Mouse (Mus musculus) midbrain, embryonic 11.5 days (tissue): ENCODE results near the gene Rnf145. TPM values are rescaled to one million over a fixed set of nuclear protein-coding genes. Genes with fewer than 3 reads are reported as not detected.

ENCODE experiments used
- ATAC-seq: fragments of 200-750 bp; cut with Nextera tagmentation; 2 replicates; pipeline ENCODE4 v1.8.0; 2017; ENCODE audit warnings: moderate TSS enrichment, moderate library complexity; ENCODE audit not compliant: low FRiP score
- DNase-seq: peaks from one replicate; pipeline ENCODE4 v3.0.0; 2015; ENCODE audit warnings: low spot score; ENCODE audit errors: missing footprints
- H3K27ac ChIP-seq: fragments of 300-500 bp; sonication (generic); 2 replicates; pipeline ENCODE4 v1.5.1; 2014; ENCODE audit warnings: low read depth, low read length
- H3K27me3 ChIP-seq: fragments of 300-500 bp; sonication (generic); 2 replicates; pipeline ENCODE4 v1.6.1; 2014; ENCODE audit warnings: mild to moderate bottlenecking, low read length, moderate library complexity, mixed read lengths; ENCODE audit not compliant: control insufficient read depth, insufficient read depth
- H3K36me3 ChIP-seq: fragments of 300-500 bp; sonication (generic); 2 replicates; pipeline ENCODE4 v1.6.1; 2014; ENCODE audit warnings: mild to moderate bottlenecking, low read length, moderate library complexity, mixed read lengths; ENCODE audit not compliant: control insufficient read depth, insufficient read depth
- H3K4me1 ChIP-seq: fragments of 300-500 bp; sonication (generic); 2 replicates; pipeline ENCODE4 v1.6.1; 2014; ENCODE audit warnings: low read length; ENCODE audit not compliant: control insufficient read depth, insufficient read depth
- H3K4me2 ChIP-seq: fragments of 300-500 bp; sonication (generic); 2 replicates; pipeline ENCODE4 v1.6.1; 2014; ENCODE audit warnings: mild to moderate bottlenecking, moderate library complexity
- H3K4me3 ChIP-seq: fragments of 300-500 bp; sonication (generic); 2 replicates; pipeline ENCODE4 v1.5.1; 2014; ENCODE audit warnings: low read depth, low read length
- H3K9ac ChIP-seq: fragments of 300-500 bp; sonication (generic); 2 replicates; pipeline ENCODE4 v1.6.1; 2014; ENCODE audit warnings: low read length
- H3K9me3 ChIP-seq: fragments of 300-500 bp; sonication (generic); 2 replicates; pipeline ENCODE4 v1.6.1; 2016; ENCODE audit warnings: low read length; ENCODE audit not compliant: control insufficient read depth
- WGBS: fragments of 180-500 bp; shearing (Covaris S2); extraction: QIAGEN DNeasy Blood & Tissue Kit; methylation state at CpG from one replicate; pipeline ENCODE4 v1.1.7; 2014; 5-methylcytosine and 5-hydroxymethylcytosine counted together
- polyA plus RNA-seq: library from polyadenylated mRNA; unstranded; fragments of >200 nt; fragmentation: Nextera tagmentation; extraction: Ambion mirVana; gene quantifications from 2 replicates; pipeline ENCODE4 v1.2.1, GENCODE M21; 2014

Gene Rnf145
- polyA plus RNA-seq, 1 experiment from 2014 or later = 154 TPM

DNA sequence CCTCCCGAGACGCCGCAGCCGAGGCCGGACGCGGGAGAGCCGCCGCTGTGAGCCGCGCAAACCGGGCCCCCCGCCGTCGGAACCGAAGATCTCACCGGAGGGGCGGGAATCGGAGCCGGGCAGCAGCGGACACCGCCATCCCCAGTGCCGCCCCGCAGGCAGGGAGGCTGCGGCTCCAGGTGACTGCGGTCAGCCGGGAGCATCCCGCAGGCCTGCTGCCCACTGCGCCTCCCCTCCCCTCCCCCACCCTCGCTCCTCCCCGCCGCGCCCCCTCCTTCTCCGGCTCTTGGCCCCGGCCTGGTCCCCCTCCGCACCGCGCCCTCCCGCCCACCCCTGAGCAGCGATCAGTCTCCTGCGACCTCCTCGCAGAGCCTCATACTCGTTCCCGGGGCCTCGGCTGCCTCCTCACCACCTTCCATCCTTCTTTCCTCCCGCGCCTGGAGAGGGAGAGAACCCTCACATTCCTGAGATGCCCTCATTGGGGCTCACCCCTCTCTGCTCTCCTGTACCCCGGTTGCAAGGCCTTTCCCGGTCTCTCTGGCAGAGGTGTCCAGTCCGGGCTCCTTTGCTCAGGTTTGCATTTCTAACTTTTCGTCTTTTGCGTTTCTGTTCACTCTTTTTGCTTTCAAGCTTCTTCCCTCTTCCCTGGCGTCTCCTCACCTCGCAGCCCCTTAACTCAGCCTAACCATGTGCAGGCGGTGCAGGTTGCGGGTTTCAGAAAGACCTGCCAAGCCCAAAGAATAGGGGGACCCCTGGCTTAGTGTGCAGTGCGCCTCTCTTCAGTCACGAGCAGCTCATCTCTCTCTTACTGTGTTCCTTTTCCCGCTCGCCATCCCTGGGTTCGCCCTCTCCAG, 559 bp downstream of the Rnf145 start:
- peak; percentile 97 for DNase-seq
- ATAC-seq = peak; percentile 75

DNA sequence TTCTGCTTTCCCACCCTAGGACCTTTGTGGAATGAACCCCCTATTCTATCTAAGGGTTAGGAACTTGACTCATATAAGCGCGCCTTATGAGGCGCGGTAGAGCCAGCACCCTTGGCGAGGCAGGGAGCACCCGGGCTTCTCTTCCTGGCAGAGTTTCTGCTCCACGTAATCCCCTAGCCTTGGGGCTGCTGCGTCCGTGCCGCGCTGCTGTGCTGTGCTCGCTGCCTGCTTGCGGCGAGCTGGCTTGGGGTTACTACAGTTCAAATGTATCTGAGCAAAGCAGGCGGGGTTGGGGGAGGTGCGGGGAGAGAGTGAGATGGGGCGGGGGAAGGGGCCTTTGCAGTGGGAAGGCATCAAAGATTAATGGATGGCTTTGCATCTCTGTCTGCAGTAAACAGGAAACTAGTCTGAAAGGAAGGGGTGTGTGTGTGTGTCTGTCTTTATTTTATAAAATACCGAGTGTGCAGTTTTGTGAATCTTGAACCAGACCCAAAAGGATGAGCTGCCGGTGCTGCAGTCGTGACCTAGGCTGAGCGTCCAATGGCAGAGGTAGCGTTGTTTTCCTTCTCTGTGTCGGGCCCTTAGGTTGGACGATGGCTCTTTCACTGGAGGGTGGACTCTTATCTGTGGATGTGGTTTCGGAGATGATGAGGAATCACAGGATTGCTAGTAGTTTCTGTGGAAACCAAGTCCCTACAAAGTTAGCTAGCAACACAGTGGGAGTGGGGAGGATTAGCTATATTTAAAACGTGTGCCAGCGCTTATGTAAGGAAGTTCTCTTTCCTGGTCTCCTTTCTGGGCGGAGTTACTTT, 1.4 kb downstream of the Rnf145 start:
- no peaks in the 10 kb centered on the region for H3K27me3 ChIP-seq
- H3K9me3 ChIP-seq = no peaks in the 10 kb centered on the region
- ATAC-seq (peak; percentile 92), DNase-seq (peak; percentile 97)
- peaks cover 5% of the 10 kb centered on the region for H3K36me3 ChIP-seq
- H3K9ac ChIP-seq = peak overlapping the region; percentile 96
- H3K4me3 ChIP-seq = peak overlapping the region; percentile 94
- peaks cover 20% of the 10 kb centered on the region for H3K4me1 ChIP-seq
- H3K4me2 ChIP-seq = peak overlapping the region; percentile 64
- H3K27ac ChIP-seq = peak overlapping the region; percentile 94
- under 1% methylated on average over 28 of the region's 28 CpGs for WGBS

More for the DNA sequence above, 559 bp downstream of the Rnf145 start:
- Histone ChIP-seq H3K9me3 (no peaks in the 10 kb centered on the region), H3K4me1 (peaks cover 20% of the 10 kb centered on the region), H3K4me3 (peak overlapping the region; percentile 94), H3K4me2 (peak overlapping the region; percentile 64), H3K9ac (peak overlapping the region; percentile 96), H3K27me3 (no peaks in the 10 kb centered on the region), H3K36me3 (no peaks in the 10 kb centered on the region), H3K27ac (peak overlapping the region; percentile 94)
- WGBS = 1% methylated on average over 42 of the region's 61 CpGs

DNA sequence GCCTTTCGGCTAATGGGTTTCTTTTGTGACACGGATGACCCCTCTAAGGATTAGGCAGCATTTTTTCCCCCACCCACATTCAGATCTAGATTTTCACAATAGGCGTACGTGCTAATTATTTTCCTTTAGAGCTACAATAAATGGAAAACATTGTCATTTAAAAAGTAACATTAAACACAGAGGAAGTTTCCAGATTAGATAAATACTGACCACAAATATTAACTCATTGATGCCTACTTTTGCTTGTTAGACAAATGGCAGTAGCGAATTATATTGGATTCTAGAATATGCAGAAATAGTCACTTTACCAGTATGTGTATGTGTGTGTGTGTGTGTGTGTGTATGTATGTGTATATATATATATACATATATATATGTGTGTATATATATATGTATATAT, 3.8 kb downstream of the Rnf145 start:
- 83% methylated on average over 5 of the region's 5 CpGs for WGBS
- H3K27ac ChIP-seq = no peak overlapping the region
- peaks cover 8% of the 10 kb centered on the region for H3K36me3 ChIP-seq
- ATAC-seq = no peak
- no peak overlapping the region for H3K4me2 ChIP-seq
- peaks cover 14% of the 10 kb centered on the region for H3K4me1 ChIP-seq
- DNase-seq = no peak
- no peaks in the 10 kb centered on the region for H3K27me3 ChIP-seq
- no peaks in the 10 kb centered on the region for H3K9me3 ChIP-seq
- no peak overlapping the region for H3K4me3 ChIP-seq
- H3K9ac ChIP-seq = no peak overlapping the region

DNA sequence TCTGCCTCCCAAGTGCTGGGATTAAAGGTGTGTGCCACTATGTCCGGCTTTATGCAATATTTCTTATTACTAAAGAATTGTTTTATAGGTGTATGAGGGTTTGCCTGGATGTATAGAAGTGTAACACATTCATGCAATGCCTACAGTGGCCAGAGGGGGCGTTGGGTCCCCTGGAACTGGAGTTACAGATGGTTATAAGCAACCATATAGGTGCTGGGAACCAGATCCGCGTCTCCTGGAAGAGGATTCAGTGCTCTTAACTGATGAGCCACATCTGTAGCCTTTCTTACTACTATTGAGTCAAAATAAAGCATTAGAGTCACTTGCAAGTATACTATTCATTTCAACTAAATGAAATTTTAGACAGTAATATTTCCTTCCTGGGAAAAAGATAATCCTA, 7.0 kb downstream of the Rnf145 start:
- DNase-seq (no peak), ATAC-seq (no peak)
- Histone ChIP-seq H3K4me1 (peaks cover 9% of the 10 kb centered on the region), H3K9me3 (no peaks in the 10 kb centered on the region), H3K4me3 (no peak overlapping the region), H3K36me3 (peaks cover 12% of the 10 kb centered on the region), H3K27ac (no peak overlapping the region), H3K27me3 (no peaks in the 10 kb centered on the region), H3K9ac (no peak overlapping the region), H3K4me2 (no peak overlapping the region)
- WGBS = 85% methylated on average over 4 of the region's 4 CpGs

DNA sequence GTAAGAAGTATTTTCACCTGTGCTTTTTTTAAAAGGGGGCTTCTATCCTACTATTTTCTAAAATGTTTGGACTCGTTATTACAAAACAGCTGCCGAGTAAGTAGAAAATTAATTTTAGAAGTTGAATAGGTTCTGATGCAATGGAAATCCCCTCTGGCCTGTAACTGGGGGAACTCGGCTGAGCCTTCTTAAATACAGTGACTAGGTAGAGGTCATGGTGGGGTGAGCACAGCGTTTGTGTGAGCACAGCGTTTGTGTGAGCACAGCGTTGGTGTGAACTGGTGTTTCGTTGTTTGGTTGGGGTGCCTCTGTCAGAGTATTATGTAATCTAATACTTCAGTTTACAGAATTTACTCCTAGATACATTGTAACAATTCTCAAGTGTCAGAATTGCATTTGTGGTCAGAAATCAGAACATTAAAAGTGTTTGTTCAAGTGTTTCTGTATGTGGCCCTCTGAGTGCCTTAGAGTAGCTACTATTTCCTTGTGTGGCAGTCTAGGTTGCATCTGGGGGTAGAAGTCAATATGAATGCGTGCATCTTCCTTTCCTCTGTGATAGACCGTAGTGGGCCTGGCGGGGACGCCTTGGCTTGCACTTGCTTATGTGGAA, 8.0 kb downstream of the Rnf145 start:
- no peaks in the 10 kb centered on the region for H3K27me3 ChIP-seq
- no peak overlapping the region for H3K4me2 ChIP-seq
- ATAC-seq (no peak), DNase-seq (no peak)
- WGBS = 95% methylated on average over 11 of the region's 11 CpGs
- peaks cover 12% of the 10 kb centered on the region for H3K36me3 ChIP-seq
- H3K27ac ChIP-seq = no peak overlapping the region
- H3K9ac ChIP-seq = no peak overlapping the region
- no peak overlapping the region for H3K4me3 ChIP-seq
- peaks cover under 1% of the 10 kb centered on the region; the same call in 1 of the 2 replicates for H3K4me1 ChIP-seq
- H3K9me3 ChIP-seq = no peaks in the 10 kb centered on the region

DNA sequence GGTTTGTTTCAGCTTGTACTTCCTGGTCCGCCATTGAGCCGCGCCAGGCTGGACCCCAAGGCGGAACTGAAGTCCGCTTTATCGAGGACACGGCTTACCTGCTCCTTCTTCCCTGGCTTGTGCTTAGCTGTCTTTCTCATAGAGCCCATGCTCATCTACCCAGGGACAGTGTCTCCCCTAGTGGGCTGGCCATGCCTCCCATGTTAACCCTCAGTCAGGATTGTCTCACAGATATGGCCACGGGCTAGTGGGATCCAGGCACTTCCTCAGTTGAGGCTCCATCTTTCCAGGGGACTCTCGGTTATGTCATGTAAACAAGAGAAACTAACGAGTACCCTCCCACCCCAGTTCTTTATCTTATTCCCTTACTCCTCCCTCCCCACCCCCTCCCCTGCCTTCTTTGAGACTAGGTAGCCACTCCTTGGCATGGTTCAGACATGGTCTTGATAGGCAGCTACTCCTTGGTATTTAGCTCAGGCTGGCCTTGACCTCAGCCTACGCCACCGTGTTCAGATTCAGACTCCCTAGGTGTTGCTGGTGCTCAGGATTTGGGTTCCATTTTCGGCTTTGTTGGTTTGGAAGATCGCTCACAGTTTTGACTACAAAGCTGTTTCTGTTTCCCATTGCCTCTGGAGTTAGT, 9.9 kb downstream of the Rnf145 start:
- H3K9me3 ChIP-seq = no peaks in the 10 kb centered on the region
- DNase-seq (no peak), ATAC-seq (no peak)

DNA sequence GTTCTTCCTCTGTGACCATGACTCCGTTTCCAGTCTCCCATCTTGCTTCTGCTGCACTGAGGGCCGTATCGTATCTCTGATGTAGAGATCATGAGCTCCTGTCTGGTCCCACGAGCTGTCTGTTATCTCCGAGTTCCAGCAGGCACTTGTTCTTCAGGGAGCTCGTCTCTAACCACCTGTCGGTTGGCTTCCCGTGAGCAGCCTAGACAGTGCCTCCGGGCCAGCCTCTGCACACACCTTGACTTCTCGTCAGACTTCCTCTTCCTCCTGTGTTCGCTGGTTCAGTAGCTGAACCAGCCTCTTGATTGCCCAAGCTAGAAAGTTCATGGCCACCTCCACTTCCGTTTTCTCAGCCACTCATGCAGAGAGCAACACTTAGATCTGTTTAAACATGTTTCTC, 10.4 kb downstream of the Rnf145 start:
- 92% methylated on average over 12 of the region's 12 CpGs for WGBS
- H3K4me1 ChIP-seq = no peaks in the 10 kb centered on the region
- H3K36me3 ChIP-seq = peaks cover 22% of the 10 kb centered on the region
- H3K4me3 ChIP-seq = no peak overlapping the region
- no peak overlapping the region for H3K9ac ChIP-seq
- DNase-seq (no peak), ATAC-seq (no peak)
- no peak overlapping the region for H3K4me2 ChIP-seq
- no peaks in the 10 kb centered on the region for H3K9me3 ChIP-seq
- no peaks in the 10 kb centered on the region for H3K27me3 ChIP-seq
- no peak overlapping the region for H3K27ac ChIP-seq

More for the DNA sequence above, 9.9 kb downstream of the Rnf145 start:
- WGBS = 95% methylated on average over 14 of the region's 14 CpGs
- Histone ChIP-seq H3K27me3 (no peaks in the 10 kb centered on the region), H3K4me3 (no peak overlapping the region), H3K27ac (no peak overlapping the region), H3K36me3 (peaks cover 22% of the 10 kb centered on the region), H3K4me2 (no peak overlapping the region), H3K4me1 (no peaks in the 10 kb centered on the region), H3K9ac (no peak overlapping the region)

DNA sequence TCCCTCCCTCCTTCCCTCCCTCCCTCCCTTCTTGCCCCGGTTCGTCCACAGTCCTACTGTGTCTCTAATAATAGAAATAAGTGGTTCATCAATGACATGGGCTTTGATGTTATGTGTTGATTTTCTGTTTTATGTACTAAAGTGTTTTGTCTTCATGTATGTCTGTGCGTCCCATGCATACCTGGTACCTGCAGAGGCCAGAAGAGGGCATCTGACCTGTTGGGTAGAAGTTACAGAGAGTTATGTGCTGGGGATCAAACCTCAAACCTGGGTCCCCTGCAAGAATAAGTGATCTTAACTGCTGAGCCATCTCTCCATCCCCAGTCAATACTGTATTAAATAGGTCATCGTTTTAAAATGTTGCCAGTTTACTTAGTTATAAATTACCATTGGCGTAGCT, 11.0 kb downstream of the Rnf145 start:
- H3K27me3 ChIP-seq = no peaks in the 10 kb centered on the region
- H3K27ac ChIP-seq = no peak overlapping the region
- 89% methylated on average over 5 of the region's 5 CpGs for WGBS
- DNase-seq (no peak), ATAC-seq (no peak)
- no peak overlapping the region for H3K4me2 ChIP-seq
- no peak overlapping the region for H3K4me3 ChIP-seq
- H3K9me3 ChIP-seq = no peaks in the 10 kb centered on the region
- H3K4me1 ChIP-seq = no peaks in the 10 kb centered on the region
- peaks cover 22% of the 10 kb centered on the region for H3K36me3 ChIP-seq
- no peak overlapping the region for H3K9ac ChIP-seq
